Mouse (Mus musculus) macrophage (primary cell): ENCODE measurements around the gene Serpini1. TPM values are rescaled to one million over a fixed set of nuclear protein-coding genes. Genes with fewer than 3 reads are reported as not detected.
"Not testable (repeated sequence)": the region's sequence is repeated elsewhere in the genome, so short reads cannot be mapped to it uniquely, and the experiment has no call there.

Experiments
- H3K27ac ChIP-seq: fragments of 350-480 bp; formaldehyde crosslinking; 2 replicates; pipeline ENCODE4 v1.9.0; 2021
- H3K36me3 ChIP-seq: fragments of 350-480 bp; formaldehyde crosslinking; 2 replicates; pipeline ENCODE4 v1.9.0; 2021; ENCODE audit errors: inconsistent target
- H3K4me3 ChIP-seq: fragments of 350-480 bp; formaldehyde crosslinking; 2 replicates; pipeline ENCODE4 v1.9.0; 2021; ENCODE audit errors: inconsistent target
- H3K79me2 ChIP-seq: fragments of 350-480 bp; formaldehyde crosslinking; 2 replicates; pipeline ENCODE4 v1.9.0; 2021; ENCODE audit errors: inconsistent target
- WGBS: methylation state at CpG from one replicate; pipeline ENCODE4 v1.1.7; 2026; ENCODE audit warnings: inconsistent platforms; ENCODE audit not compliant: missing documents; 5-methylcytosine and 5-hydroxymethylcytosine counted together
- polyA plus RNA-seq: library from polyadenylated mRNA; stranded (reverse); fragments of 250-400 nt; gene quantifications from 3 replicates; pipeline ENCODE4 v1.2.4, GENCODE M21; 2018; ENCODE audit warnings: inconsistent platforms

The Serpini1 gene
- polyA plus RNA-seq, 1 experiment from 2014 or later: 0.16 TPM

- H3K79me2 ChIP-seq: no peaks in the 10 kb centered on the region
- H3K4me3 ChIP-seq: no peak overlapping the region
- H3K27ac ChIP-seq: no peak overlapping the region
- no peaks in the 10 kb centered on the region for H3K36me3 ChIP-seq
- 62% methylated on average over 4 of the region's 4 CpGs for WGBS
Observed at GRCm38 (mm10) chr3:75579352-75579751, 22.0 kb downstream of the Serpini1 start.

- no peaks in the 10 kb centered on the region for H3K79me2 ChIP-seq
- 97% methylated on average over 3 of the region's 3 CpGs for WGBS
- no peak overlapping the region for H3K4me3 ChIP-seq
- H3K27ac ChIP-seq: no peak overlapping the region
- H3K36me3 ChIP-seq: no peaks in the 10 kb centered on the region
Observed at GRCm38 (mm10) chr3:75583293-75583692, 25.9 kb downstream of the Serpini1 start.

- no peaks in the 10 kb centered on the region for H3K79me2 ChIP-seq
- 93% methylated on average over 4 of the region's 4 CpGs for WGBS
- no peak overlapping the region for H3K27ac ChIP-seq
- no peaks in the 10 kb centered on the region for H3K36me3 ChIP-seq
- H3K4me3 ChIP-seq: no peak overlapping the region
Observed at GRCm38 (mm10) chr3:75584898-75585297, 27.6 kb downstream of the Serpini1 start.

- Histone ChIP-seq H3K4me3 (no peak overlapping the region), H3K27ac (no peak overlapping the region), H3K36me3 (no peaks in the 10 kb centered on the region), H3K79me2 (no peaks in the 10 kb centered on the region)
- WGBS: 86% methylated on average over 7 of the region's 7 CpGs
Observed at GRCm38 (mm10) chr3:75611019-75611418, 53.7 kb downstream of the Serpini1 start.

GRCm38 (mm10) chr3:75624627-75625026, 67.3 kb downstream of the Serpini1 start:
- 100% methylated on average over 2 of the region's 2 CpGs for WGBS
- Histone ChIP-seq H3K36me3 (no peaks in the 10 kb centered on the region), H3K4me3 (no peak overlapping the region), H3K79me2 (no peaks in the 10 kb centered on the region), H3K27ac (no peak overlapping the region)

- no peaks in the 10 kb centered on the region for H3K36me3 ChIP-seq
- no peak overlapping the region for H3K27ac ChIP-seq
- 88% methylated on average over 4 of the region's 4 CpGs for WGBS
- no peaks in the 10 kb centered on the region for H3K79me2 ChIP-seq
- no peak overlapping the region for H3K4me3 ChIP-seq
Observed at GRCm38 (mm10) chr3:75630988-75631615, 73.8 kb downstream of the Serpini1 start.

GRCm38 (mm10) chr3:75633221-75633620, 75.9 kb downstream of the Serpini1 start:
- H3K36me3 ChIP-seq: no peaks in the 10 kb centered on the region
- H3K79me2 ChIP-seq: no peaks in the 10 kb centered on the region
- WGBS: 93% methylated on average over 1 of the region's 1 CpGs
- no peak overlapping the region for H3K4me3 ChIP-seq
- H3K27ac ChIP-seq: no peak overlapping the region

GRCm38 (mm10) chr3:75633635-75634034, 76.3 kb downstream of the Serpini1 start:
- H3K79me2 ChIP-seq: no peaks in the 10 kb centered on the region
- no peaks in the 10 kb centered on the region for H3K36me3 ChIP-seq
- no peak overlapping the region for H3K4me3 ChIP-seq
- no peak overlapping the region for H3K27ac ChIP-seq
- WGBS: 94% methylated on average over 4 of the region's 4 CpGs

- no peaks in the 10 kb centered on the region for H3K36me3 ChIP-seq
- H3K27ac ChIP-seq: no peak overlapping the region
- 100% methylated on average over 1 of the region's 1 CpGs for WGBS
- no peaks in the 10 kb centered on the region for H3K79me2 ChIP-seq
- no peak overlapping the region for H3K4me3 ChIP-seq
Observed at GRCm38 (mm10) chr3:75635648-75636047, 78.3 kb downstream of the Serpini1 start.

- WGBS: 82% methylated on average over 1 of the region's 1 CpGs
- H3K36me3 ChIP-seq: no peaks in the 10 kb centered on the region
- H3K79me2 ChIP-seq: no peaks in the 10 kb centered on the region
- H3K4me3 ChIP-seq: no peak overlapping the region
- no peak overlapping the region for H3K27ac ChIP-seq
Observed at GRCm38 (mm10) chr3:75639546-75639945, 82.2 kb downstream of the Serpini1 start.

- Histone ChIP-seq H3K27ac (no peak overlapping the region), H3K36me3 (no peaks in the 10 kb centered on the region), H3K4me3 (no peak overlapping the region), H3K79me2 (no peaks in the 10 kb centered on the region)
Observed at GRCm38 (mm10) chr3:75647542-75647941, 90.2 kb downstream of the Serpini1 start.

GRCm38 (mm10) chr3:75648226-75648625, 90.9 kb downstream of the Serpini1 start:
- no peak overlapping the region for H3K27ac ChIP-seq
- WGBS: 83% methylated on average over 1 of the region's 1 CpGs
- no peaks in the 10 kb centered on the region for H3K36me3 ChIP-seq
- no peaks in the 10 kb centered on the region for H3K79me2 ChIP-seq
- no peak overlapping the region for H3K4me3 ChIP-seq

GRCm38 (mm10) chr3:75650416-75651154, 93.2 kb downstream of the Serpini1 start:
- not testable (repeated sequence) for H3K79me2 ChIP-seq, H3K36me3 ChIP-seq, H3K4me3 ChIP-seq, H3K27ac ChIP-seq
- WGBS: 98% methylated on average over 4 of the region's 4 CpGs

- H3K36me3 ChIP-seq: no peaks in the 10 kb centered on the region
- no peak overlapping the region for H3K27ac ChIP-seq
- H3K4me3 ChIP-seq: no peak overlapping the region
- no peaks in the 10 kb centered on the region for H3K79me2 ChIP-seq
- WGBS: 88% methylated on average over 2 of the region's 2 CpGs
Observed at GRCm38 (mm10) chr3:75651603-75652115, 94.3 kb downstream of the Serpini1 start.

- not testable (repeated sequence) for H3K4me3 ChIP-seq, H3K79me2 ChIP-seq, H3K36me3 ChIP-seq, H3K27ac ChIP-seq
- 98% methylated on average over 4 of the region's 4 CpGs for WGBS
Observed at GRCm38 (mm10) chr3:75653901-75654300, 96.6 kb downstream of the Serpini1 start.
